Mouse (Mus musculus): ENCODE results near the gene Rbpjl. TPM values are rescaled to one million over a fixed set of nuclear protein-coding genes. Genes with fewer than 3 reads are reported as not detected.

Rbpjl gene
- polyA plus RNA-seq, 1 experiment from 2014 or later: not detected

- Histone ChIP-seq H3K36me3 (replicated peaks; ENCODE audit: control insufficient read depth, insufficient read depth, low read depth, low read length) (no peaks in the 10 kb centered on the region), H3K9me3 (replicated peaks; ENCODE audit: control insufficient read depth, low read length) (no peaks in the 10 kb centered on the region), H3K27me3 (ENCODE audit: control insufficient read depth, insufficient read depth, low read length) (no peaks in the 10 kb centered on the region), H3K4me3 (ENCODE audit: low read depth, low read length) (no peak overlapping the region), H3K4me1 (ENCODE audit: control insufficient read depth, insufficient read depth, low read length) (peaks cover 13% of the 10 kb centered on the region), H3K4me2 (ENCODE audit: low read depth, low read length) (no peak overlapping the region), H3K27ac (replicated peaks; ENCODE audit: low read depth, low read length) (no peak overlapping the region), H3K9ac (replicated peaks; ENCODE audit: low read length) (peak overlapping the region; percentile 43)
- ATAC-seq (replicated peaks; ENCODE audit: insufficient number of reproducible peaks, low FRiP score, low TSS enrichment, low read depth): no peak
- 21% methylated on average over 22 of the region's 22 CpGs for WGBS
- DNase-seq (ENCODE audit: low spot score): no peak
Measured at GRCm38 (mm10) chr2:164432541-164433191, 29.7 kb downstream of the Rbpjl start.

GRCm38 (mm10) chr2:164433278-164433895 lies 30.4 kb downstream of the Rbpjl start:
- DNase-seq (ENCODE audit: low spot score): no peak
- no peak overlapping the region for H3K4me3 ChIP-seq (ENCODE audit: low read depth, low read length)
- H3K36me3 ChIP-seq (replicated peaks; ENCODE audit: control insufficient read depth, insufficient read depth, low read depth, low read length): no peaks in the 10 kb centered on the region
- no peaks in the 10 kb centered on the region for H3K9me3 ChIP-seq (replicated peaks; ENCODE audit: control insufficient read depth, low read length)
- H3K9ac ChIP-seq (replicated peaks; ENCODE audit: low read length): no peak overlapping the region
- H3K27me3 ChIP-seq (ENCODE audit: control insufficient read depth, insufficient read depth, low read length): no peaks in the 10 kb centered on the region
- H3K4me2 ChIP-seq (ENCODE audit: low read depth, low read length): no peak overlapping the region
- 76% methylated on average over 9 of the region's 9 CpGs for WGBS
- no peak overlapping the region for H3K27ac ChIP-seq (replicated peaks; ENCODE audit: low read depth, low read length)
- peaks cover 13% of the 10 kb centered on the region for H3K4me1 ChIP-seq (ENCODE audit: control insufficient read depth, insufficient read depth, low read length)
- no peak for ATAC-seq (replicated peaks; ENCODE audit: insufficient number of reproducible peaks, low FRiP score, low TSS enrichment, low read depth)

GRCm38 (mm10) chr2:164434681-164435080 lies 31.7 kb downstream of the Rbpjl start:
- DNase-seq (ENCODE audit: low spot score) (no peak), ATAC-seq (replicated peaks; ENCODE audit: insufficient number of reproducible peaks, low FRiP score, low TSS enrichment, low read depth) (no peak)
- Histone ChIP-seq H3K27ac (replicated peaks; ENCODE audit: low read depth, low read length) (no peak overlapping the region), H3K9me3 (replicated peaks; ENCODE audit: control insufficient read depth, low read length) (no peaks in the 10 kb centered on the region), H3K36me3 (replicated peaks; ENCODE audit: control insufficient read depth, insufficient read depth, low read depth, low read length) (no peaks in the 10 kb centered on the region), H3K4me3 (ENCODE audit: low read depth, low read length) (no peak overlapping the region), H3K4me2 (ENCODE audit: low read depth, low read length) (no peak overlapping the region), H3K4me1 (ENCODE audit: control insufficient read depth, insufficient read depth, low read length) (peaks cover 13% of the 10 kb centered on the region), H3K27me3 (ENCODE audit: control insufficient read depth, insufficient read depth, low read length) (no peaks in the 10 kb centered on the region), H3K9ac (replicated peaks; ENCODE audit: low read length) (no peak overlapping the region)
- 80% methylated on average over 3 of the region's 3 CpGs for WGBS

- Histone ChIP-seq H3K27ac (replicated peaks; ENCODE audit: low read depth, low read length) (no peak overlapping the region), H3K4me1 (ENCODE audit: control insufficient read depth, insufficient read depth, low read length) (peaks cover 13% of the 10 kb centered on the region), H3K4me2 (ENCODE audit: low read depth, low read length) (no peak overlapping the region), H3K27me3 (ENCODE audit: control insufficient read depth, insufficient read depth, low read length) (no peaks in the 10 kb centered on the region), H3K9me3 (replicated peaks; ENCODE audit: control insufficient read depth, low read length) (no peaks in the 10 kb centered on the region), H3K36me3 (replicated peaks; ENCODE audit: control insufficient read depth, insufficient read depth, low read depth, low read length) (no peaks in the 10 kb centered on the region), H3K9ac (replicated peaks; ENCODE audit: low read length) (no peak overlapping the region), H3K4me3 (ENCODE audit: low read depth, low read length) (no peak overlapping the region)
- DNase-seq (ENCODE audit: low spot score) (no peak), ATAC-seq (replicated peaks; ENCODE audit: insufficient number of reproducible peaks, low FRiP score, low TSS enrichment, low read depth) (no peak)
- WGBS: 23% methylated on average over 5 of the region's 5 CpGs
Measured at GRCm38 (mm10) chr2:164435216-164436090, 32.5 kb downstream of the Rbpjl start.

GRCm38 (mm10) chr2:164436215-164436913 lies 33.4 kb downstream of the Rbpjl start:
- Histone ChIP-seq H3K27ac (replicated peaks; ENCODE audit: low read depth, low read length) (peak overlapping the region; percentile 68), H3K4me2 (ENCODE audit: low read depth, low read length) (no peak overlapping the region), H3K36me3 (replicated peaks; ENCODE audit: control insufficient read depth, insufficient read depth, low read depth, low read length) (no peaks in the 10 kb centered on the region), H3K9me3 (replicated peaks; ENCODE audit: control insufficient read depth, low read length) (no peaks in the 10 kb centered on the region), H3K9ac (replicated peaks; ENCODE audit: low read length) (no peak overlapping the region; the same call in 1 of the 2 replicates), H3K4me3 (ENCODE audit: low read depth, low read length) (no peak overlapping the region), H3K27me3 (ENCODE audit: control insufficient read depth, insufficient read depth, low read length) (no peaks in the 10 kb centered on the region), H3K4me1 (ENCODE audit: control insufficient read depth, insufficient read depth, low read length) (peaks cover 13% of the 10 kb centered on the region)
- ATAC-seq (replicated peaks; ENCODE audit: insufficient number of reproducible peaks, low FRiP score, low TSS enrichment, low read depth): no peak
- no peak for DNase-seq (ENCODE audit: low spot score)
- 12% methylated on average over 8 of the region's 8 CpGs for WGBS

- WGBS: 30% methylated on average over 3 of the region's 3 CpGs
- ATAC-seq (replicated peaks; ENCODE audit: insufficient number of reproducible peaks, low FRiP score, low TSS enrichment, low read depth) (no peak), DNase-seq (ENCODE audit: low spot score) (no peak)
- no peak overlapping the region for H3K4me2 ChIP-seq (ENCODE audit: low read depth, low read length)
- no peaks in the 10 kb centered on the region for H3K9me3 ChIP-seq (replicated peaks; ENCODE audit: control insufficient read depth, low read length)
- H3K4me1 ChIP-seq (ENCODE audit: control insufficient read depth, insufficient read depth, low read length): peaks cover 13% of the 10 kb centered on the region
- H3K9ac ChIP-seq (replicated peaks; ENCODE audit: low read length): no peak overlapping the region
- H3K36me3 ChIP-seq (replicated peaks; ENCODE audit: control insufficient read depth, insufficient read depth, low read depth, low read length): no peaks in the 10 kb centered on the region
- H3K27ac ChIP-seq (replicated peaks; ENCODE audit: low read depth, low read length): peak overlapping the region; percentile 68; the same call in 1 of the 2 replicates
- no peak overlapping the region for H3K4me3 ChIP-seq (ENCODE audit: low read depth, low read length)
- H3K27me3 ChIP-seq (ENCODE audit: control insufficient read depth, insufficient read depth, low read length): no peaks in the 10 kb centered on the region
Measured at GRCm38 (mm10) chr2:164436961-164437360, 34.0 kb downstream of the Rbpjl start.

- 66% methylated on average over 6 of the region's 6 CpGs for WGBS
- Histone ChIP-seq H3K4me2 (ENCODE audit: low read depth, low read length) (no peak overlapping the region), H3K36me3 (replicated peaks; ENCODE audit: control insufficient read depth, insufficient read depth, low read depth, low read length) (no peaks in the 10 kb centered on the region), H3K4me1 (ENCODE audit: control insufficient read depth, insufficient read depth, low read length) (peaks cover 6% of the 10 kb centered on the region), H3K4me3 (ENCODE audit: low read depth, low read length) (no peak overlapping the region), H3K9ac (replicated peaks; ENCODE audit: low read length) (no peak overlapping the region), H3K9me3 (replicated peaks; ENCODE audit: control insufficient read depth, low read length) (no peaks in the 10 kb centered on the region), H3K27ac (replicated peaks; ENCODE audit: low read depth, low read length) (no peak overlapping the region), H3K27me3 (ENCODE audit: control insufficient read depth, insufficient read depth, low read length) (no peaks in the 10 kb centered on the region)
- ATAC-seq (replicated peaks; ENCODE audit: insufficient number of reproducible peaks, low FRiP score, low TSS enrichment, low read depth): no peak
- no peak for DNase-seq (ENCODE audit: low spot score)
Measured at GRCm38 (mm10) chr2:164437710-164438109, 34.8 kb downstream of the Rbpjl start.

Data from embryonic facial prominence, embryonic 11.5 days (tissue).